Mouse (Mus musculus) fibroblast of lung, adult 2 months (primary cell): ENCODE results near the gene Ache.

Experiments used
- DNase-seq: peaks from one replicate; pipeline ENCODE4 v3.0.0-alpha.2; 2011; ENCODE audit warnings: low read depth

Gene Ache

DNA sequence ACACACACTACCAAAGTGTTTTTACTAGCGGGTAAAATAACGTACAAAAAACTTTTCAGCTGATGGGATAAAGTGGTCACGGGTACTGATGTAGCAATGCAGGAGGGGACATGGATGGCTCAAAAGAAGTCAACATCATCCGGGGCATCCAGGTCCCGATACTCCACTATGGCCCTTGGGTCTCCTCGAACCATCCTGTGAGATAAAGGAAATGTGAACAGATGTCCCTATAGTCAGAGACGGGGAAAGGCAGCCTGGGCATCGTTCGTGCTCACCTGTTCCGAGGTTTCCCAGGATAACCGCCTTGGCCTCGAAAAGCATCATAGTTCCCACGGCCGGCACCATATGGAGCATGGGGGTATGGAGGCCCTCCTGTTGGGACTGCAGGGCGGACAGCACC is 8.4 kb downstream of the Ache start:
- no peak for DNase-seq

DNA sequence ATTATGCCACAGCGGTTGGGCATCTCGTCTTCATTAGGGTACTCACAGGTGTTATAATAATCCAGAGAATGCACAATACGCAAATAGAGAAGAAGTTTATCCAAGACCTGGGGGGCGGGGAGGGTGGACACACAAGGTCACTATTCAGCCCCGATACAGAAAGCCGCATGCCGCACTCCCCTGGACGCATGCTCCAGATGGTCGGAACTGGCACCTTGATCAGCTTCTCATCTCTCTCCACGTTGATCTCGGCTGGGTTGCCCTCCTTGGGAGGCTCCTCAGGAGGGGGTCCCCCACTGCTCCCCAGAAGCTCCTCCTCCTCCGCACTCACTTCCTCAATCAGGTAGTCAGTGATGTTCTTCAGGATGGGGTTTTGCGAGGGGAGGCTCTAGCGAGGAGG is 9.8 kb downstream of the Ache start:
- DNase-seq: no peak

DNA sequence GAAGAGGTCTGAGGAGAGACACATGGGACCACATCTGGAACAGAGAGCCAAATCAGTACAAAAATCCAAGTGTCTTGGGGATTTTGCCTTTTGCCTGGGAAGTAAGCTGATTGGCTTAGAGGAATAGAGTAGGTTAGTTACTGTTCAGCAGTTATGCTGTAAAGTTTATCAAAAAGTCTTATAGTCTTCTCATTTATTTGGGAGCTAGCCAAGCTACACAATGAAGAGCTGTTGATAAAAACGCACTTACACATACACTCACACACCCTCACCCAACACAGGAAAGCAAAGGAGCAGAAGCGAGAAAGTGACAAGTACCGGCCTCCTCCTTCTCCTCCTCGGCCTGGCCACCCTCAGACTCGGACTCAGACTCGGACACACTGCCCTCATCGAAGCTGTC is 11.9 kb downstream of the Ache start:
- DNase-seq: no peak

DNA sequence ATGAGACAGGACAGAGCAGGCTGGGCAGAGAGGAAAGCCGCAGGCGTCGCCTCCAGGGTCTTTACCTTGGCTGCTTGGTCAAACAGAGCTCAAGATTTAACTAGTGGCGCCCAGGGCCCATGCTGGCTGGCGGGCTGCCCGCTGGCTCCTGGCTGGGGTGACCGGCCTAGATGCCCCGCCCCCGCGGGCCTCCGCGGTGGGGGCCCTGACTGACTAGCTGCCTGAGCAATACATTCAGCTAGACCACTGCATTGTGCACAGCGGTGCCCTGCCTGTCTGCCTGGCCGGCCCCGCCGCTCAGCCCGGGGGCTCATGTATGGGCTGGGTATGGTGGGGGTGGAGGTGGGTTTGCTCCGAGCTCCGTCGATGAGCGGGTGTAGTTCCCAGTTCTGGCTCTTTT is 13.9 kb downstream of the Ache start:
- no peak for DNase-seq

DNA sequence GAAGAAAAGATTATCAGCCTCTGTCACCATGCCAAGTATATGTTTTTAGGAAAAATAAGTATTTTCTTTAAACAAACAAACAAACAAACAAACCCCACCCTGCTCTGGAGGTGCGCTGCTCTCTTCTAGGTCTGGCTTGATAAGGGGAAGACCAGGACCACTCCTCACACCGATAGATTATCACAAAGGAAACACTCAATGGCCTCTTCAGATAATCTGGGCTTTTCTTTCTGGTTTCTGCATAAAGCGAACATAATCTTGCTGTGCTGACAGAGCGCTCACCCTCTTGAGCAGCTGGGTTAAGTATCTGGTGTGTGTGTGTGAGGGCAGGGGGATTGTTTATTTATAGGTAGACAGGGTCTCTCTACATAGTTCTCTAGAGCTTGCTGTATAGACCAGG is 16.3 kb downstream of the Ache start:
- no peak for DNase-seq

DNA sequence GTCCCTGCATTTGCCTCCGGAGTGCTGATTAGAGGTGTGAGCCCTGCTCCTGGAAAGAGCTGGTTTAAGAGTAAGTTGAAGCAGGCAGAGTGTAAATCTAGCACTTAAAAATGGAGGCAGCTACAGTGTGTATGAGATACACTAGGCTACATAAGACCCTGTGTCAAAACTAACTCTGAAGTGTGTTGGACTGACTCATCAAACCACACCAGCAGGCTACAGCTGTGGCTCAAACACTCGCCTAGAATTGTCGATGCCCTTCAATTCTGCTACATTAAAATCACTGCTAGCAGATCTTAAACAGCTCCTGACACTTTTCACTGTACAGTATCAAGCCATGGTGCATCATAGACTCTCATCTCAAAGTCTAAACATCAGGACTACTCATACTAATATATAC is 16.8 kb downstream of the Ache start:
- no peak for DNase-seq

DNA sequence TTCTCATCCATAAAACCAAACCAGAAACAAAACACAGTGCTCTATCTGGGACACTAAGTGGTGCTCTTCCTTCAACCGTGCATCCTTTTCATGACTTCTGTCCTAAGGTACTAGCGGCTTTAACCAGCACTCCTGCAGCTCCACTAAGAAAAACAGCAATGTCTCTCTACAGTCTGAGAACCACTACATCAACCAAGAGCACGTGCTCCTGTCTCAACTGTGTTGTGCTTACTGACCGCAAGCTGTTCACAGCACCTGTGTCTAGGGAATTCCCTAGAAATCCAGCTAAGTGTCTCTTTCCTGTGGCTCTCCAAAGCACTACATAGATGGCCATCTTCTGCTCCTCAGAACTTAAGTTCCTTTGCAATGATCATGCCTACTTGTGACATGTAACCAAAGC is 17.5 kb downstream of the Ache start:
- DNase-seq: no peak

DNA sequence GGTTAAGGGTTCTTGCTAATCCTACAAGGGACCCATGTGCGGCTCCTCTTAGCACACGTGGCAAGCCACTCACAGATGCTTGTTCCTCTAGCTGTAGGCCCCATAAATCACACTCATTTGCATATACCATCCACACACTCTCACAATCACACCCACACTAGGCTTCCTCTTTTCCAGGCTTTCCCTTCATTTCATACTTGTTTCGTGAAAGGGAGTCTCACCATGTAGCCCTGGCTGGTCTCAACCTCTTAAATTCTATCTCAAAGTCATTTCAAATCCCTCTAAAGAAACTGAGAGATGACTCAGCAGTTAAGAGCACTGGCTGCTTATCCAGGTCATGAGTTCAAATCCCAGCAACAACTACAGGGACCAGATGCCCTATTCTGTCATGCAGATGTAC is 18.5 kb downstream of the Ache start:
- no peak for DNase-seq

DNA sequence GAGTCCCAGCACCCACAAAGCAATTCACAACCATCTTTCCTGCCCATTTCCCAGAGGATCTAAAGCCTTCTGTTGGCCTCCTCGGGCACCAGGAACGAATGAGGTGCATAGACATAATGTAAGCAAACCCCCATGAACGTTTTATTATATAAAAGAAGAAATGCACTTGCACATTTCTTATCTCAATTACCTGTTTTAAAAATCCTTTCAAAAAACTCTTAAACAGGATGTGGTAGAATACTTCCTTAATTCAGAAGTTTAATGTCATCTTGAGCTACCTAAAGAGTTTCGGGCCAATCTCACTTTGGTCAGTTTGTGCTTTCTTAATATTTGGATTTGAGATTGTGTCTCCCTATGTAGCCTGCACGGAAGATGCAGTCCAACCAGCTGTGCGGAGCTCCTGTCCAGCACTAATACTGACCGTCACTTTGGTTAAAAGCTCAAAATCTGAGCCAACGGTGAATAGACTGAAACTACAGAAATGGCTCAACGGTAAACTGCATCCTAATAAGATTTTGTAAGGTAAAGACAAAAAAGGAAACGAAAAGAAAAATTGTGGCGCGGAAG is 19.2 kb downstream of the Ache start:
- no peak for DNase-seq

DNA sequence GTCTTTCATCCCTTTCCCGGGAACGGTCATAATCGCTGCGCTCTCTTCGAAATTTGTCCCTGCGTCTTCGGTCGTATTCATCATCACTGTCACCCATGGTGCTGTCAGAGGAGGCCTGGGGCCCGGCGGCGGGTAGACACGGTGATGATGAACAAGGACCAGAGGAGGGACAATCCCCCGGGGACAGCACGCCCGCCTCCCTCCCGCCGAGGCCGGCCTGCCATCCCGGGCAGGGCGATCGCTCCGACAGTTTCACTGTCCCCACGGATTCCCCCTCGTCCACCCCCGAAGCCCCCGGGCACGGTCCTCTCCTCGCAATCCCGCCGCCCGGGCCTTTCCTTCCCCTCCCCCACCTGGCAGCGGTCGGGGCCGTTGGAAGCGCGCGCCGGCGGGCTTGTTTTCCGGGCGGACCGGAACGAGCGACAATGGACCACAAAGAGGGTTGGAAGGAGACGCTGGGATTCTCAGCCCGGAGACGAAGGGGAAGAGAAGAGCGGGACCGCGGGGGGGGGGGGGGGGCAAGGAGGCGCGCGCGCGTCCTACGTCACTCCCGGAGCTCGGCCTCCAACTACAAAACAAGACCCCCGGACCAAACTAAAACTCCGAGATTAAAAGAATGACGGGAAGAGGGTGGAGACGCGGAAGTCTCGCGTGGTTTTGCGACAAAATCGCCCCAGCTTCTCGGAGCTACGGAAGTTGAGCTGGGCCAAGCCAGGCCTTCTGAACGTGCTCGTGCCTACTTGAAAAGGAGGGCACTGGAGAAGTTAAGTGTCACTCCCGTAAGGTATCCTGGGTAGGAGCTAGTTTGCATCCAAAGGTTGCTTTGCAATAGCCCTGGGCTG is 20.0 kb downstream of the Ache start, which contains the start of gene Srrt:
Srrt (minus strand) TSS at position 604 of the 842 bp plus-strand sequence.
- peak; percentile 93 for DNase-seq

DNA sequence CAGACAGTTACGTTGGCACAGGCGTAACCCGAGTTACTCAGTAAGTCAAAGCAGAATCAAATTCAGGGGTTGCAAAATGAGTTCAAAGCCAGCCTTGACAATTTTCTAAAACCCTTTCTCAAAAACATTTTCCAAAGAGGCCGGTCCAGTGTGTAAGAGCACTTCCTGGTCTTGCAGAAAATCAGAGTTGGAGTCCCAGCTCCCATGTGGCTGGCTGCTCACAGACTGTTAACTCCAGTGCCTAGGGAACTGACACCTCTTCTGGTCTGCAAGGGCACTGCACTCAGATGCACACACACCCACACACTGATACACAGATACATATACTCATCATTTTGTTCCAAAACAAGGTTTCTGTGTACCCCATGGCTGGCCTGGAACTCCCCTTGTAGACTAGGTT is 21.0 kb downstream of the Ache start:
- DNase-seq: no peak

DNA sequence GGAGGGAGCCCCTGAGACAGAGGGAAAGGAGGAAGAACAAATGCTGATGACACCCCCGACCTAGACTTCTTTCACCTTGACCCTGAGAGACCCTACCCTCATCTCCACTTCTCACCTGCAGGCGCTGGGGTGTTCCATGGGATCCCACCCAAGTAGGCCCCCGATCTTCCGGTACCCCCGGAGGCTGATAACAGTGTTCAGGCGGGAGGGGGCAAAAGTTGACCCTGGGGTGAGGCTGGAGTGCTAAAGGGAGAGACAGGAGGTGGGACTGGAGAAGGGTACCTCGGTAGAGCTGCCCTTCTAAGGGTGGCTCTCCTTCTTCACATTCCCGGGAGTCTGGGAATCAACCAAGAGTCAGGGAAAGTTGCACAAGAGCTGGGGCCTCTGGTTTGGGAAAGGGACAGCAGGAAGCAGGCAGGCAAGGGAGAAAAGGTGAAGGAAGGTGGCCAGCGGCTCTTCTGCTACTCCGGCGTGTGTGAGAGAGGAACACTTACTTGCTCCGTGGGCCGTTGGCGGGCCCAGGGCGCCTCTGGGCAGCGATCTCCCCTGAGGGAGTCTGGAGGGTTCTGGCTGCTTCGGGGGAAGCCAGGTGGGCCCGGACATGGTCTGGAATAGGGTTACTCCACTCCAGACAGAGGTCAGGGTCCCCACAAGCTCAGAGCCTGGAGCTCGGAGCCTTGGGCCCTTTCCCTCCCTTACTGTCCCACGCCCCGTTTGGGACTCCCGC is 26.3 kb downstream of the Ache start:
- DNase-seq: no peak

DNA sequence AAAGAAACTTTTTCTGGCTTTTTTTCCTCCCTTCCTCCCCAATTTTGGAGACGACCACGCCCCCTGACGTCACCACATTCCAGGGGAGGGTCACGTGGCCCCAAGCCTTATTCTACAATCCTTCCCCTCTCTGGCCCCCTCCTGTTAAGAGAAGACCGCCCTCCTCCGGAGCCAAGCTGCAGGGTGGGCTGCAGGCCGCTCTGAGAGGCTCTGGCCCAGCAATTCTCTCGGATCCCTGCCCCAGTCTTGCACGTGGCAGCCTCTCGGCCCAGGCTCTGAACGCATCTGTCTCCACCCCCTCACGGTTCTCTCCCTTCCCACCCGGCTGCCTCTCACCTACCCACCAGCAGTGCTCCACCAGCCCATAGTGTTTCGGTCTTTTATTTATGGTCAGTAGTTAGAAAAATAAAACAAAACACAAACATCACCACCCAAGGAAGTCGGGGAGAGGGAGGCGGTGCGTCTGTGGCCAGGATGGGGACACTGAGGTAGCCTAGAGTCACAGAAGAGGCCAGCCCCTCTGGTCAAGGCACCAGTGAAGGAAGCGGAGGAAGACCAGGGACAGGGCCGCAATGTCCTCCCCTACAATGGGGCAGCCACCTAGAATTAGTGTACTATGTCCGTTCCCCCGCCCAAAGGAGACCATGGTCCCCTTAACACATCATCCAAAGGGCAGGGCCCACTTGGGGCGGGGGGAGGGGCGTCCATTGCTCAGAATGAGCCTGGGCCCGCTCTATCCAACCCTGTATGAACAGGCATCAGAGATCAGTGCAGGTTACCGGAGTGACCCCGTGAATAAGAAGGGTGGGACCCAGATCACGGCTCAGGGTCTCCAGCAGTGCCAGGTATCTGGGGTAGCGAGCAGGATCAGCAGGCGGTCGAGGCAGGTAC is 27.1 kb downstream of the Ache start, which contains the start of gene Trip6:
Trip6 (minus strand) TSS at position 212 of the 891 bp plus-strand sequence.
- DNase-seq: peak; percentile 67

DNA sequence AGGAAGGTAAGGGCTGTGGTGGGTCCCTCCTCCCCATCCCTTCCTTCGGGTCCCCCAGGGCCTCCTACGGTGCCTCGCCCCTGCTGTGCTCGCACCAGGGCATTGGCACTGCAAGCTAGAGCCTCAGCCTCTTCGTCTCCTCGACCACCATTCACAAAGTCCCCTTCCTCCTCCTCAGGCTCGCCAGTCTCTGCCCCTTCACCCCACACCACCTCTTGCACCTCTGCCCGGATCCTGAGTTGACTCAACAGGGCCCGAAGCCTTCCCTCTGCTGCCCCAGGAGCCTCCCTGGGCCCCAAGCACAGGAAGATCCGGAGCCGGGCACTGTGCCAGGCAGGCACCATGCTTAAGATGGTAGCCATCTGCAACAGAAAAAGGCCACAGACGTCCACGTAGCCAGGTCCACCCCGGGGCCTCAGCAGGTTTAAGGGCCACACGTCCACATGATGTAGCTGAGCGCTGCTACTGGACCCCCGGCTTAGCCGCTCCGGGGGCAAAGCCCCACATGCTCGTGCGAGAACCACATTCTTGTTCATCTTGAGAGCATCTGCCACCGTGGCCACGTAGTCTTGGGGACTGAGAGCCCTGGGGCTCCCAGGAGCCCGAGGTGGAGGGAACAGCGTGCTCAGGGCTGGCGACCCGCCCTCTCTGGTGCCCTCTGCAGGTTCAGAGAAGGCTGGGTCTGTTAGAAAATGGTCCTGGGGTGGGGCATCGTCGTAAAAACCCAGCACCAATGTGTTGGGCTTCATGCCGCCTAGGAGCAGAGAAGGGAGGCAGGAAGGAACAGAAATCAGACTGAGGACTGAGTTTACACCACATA is 28.0 kb downstream of the Ache start:
- no peak for DNase-seq

DNA sequence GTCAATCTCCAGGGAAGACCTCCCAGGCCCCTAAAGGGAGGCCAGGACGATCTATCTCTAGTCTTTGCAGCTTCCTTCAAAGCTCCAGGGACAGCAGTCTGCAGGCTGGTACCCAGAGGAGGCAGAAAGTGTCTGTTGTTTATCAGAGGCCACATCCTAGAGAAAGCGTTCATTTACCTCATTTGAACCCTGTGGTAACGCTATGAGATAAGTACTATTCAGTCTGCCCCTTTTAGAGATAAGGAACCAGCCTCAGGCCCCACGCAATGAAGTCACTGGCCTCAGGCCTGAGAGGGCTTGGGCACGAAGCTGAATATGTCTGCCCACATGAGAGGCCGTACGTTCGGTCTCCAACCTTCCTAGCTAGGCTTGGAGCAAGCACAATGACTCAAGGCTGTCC is 30.0 kb downstream of the Ache start:
- DNase-seq: no peak

DNA sequence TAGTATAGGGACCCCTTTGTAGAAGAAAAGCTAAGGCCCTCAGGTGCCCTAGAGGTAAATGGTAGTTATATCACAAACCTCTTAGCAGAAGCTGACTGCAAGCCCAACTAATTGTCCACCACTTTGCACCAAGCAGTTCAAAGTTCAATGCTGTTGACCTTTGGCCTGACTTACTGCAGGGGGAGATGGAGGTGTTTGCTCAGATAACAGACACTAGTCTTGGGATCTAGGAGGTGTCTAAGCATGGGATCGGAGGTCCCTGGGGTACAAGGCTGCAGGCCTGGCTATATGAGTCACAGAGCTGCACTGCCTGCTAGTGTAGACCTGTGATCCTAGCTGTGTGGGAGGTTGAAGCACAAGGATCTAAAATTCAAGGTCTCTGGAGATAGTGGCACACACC is 31.3 kb downstream of the Ache start:
- DNase-seq: no peak

DNA sequence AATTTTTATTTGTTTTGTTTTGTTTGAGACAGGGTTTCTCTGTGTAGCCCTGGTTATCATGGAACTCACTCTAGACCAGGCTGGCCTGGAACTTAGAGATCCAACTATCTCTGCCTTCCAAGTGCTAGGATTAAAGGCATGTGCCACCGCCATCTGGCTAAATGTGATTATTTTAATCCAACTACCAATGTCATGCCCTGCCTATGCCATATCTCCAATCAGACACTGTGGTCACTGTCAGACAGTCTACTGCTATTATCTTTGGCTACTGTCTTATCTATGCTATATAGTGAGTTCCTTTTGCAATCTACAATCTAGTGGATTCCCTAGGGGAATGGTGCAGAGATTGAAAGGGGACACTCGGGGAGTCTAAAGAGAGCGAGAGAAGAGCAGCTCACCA is 33.7 kb downstream of the Ache start:
- no peak for DNase-seq

DNA sequence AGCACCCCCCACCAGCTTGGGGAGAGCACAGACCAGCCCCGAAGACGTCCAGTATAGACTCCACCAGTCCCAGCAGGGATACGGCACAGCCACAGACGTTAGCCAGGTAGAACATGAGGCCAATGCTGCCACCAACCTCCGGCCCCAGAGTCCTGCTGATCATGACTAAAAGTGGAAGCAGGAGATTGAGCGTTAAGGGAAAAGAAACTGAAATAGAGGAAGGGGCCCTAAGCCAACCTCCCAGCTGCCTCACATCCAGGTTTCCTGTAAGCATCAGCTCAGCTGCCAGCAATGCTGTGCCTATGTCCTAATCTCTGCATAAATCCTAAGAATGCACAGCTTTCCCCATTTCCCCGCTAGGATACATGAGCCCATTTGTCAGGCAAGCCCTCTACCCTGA is 43.6 kb downstream of the Ache start:
- DNase-seq: no peak

DNA sequence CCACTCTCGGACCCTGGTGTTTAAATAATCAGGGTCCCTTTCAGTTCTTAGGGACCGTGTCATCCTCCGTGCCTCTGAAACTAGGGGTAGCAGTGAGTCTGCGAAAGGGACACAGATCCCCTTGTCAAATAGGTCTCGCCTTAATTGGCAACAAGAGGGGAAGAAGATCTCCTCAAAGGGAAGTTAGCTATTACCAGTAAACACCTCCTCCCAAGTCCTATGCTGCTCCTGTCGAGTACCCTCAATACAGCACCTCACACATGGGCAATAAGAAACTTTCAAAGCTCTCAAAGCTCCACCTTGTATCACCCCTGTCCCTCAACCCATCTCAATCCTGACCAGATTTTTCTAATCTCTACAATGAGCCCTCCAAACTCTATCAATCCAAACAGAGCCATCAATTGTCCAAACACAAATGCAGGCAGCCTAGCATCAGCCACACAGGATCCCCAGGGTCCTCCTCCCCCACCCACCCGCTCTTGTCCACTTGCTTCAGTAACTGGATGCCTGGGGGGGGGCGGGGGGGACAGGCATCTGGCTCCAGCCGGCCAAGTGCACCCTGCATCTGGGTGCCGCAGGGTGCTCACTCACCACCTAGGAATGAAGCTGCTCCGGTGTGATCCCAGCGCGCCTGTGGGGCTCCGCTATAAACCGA is 45.7 kb downstream of the Ache start:
- no peak for DNase-seq

DNA sequence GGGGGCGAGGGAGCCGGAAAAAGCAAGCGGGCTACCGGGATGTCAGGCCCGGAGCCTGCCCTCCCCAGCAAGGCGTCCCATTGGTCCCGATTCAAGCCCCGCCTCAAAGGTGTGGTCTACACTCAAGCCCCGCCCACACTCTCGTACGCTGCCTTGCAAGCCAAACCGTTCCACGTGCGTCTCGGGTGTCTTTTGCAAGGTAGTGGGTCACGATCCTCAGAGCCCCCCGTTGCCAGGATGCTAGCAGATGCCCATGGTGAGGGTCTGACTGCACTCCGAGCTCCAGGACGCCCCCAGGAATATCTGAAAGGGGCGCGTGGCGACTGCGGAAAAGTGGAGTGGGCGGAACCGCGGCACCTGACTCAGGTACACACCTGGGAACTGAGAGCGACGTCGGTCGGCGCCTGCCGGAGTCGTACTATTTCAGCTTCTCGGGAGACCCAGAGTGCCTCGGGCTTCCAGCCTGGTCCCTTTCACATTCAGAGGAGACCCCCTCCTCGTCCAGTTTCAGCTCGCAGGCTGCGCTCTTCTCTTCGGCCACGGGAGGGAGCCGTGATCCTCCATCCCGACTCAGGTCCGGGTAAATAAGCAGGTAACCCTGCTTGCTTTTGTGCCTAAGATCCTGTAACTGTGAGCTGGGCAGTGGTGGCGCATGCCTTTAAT is 46.3 kb downstream of the Ache start, which contains the start of gene Slc12a9:
Slc12a9 (minus strand) TSS at position 86 of the 663 bp plus-strand sequence.
- DNase-seq: peak; percentile 86
